Comparison of ENCODE assay signal across 10 mouse cellular contexts in genomic region chr15:82962536-82962935, GRCm38 (mm10). TPM values are rescaled to one million over a fixed set of nuclear protein-coding genes. Genes with fewer than 3 reads are reported as not detected.
DNase-seq lines count a peak whose midpoint lies in the region; ATAC-seq and TF ChIP-seq lines count a peak whose summit lies in the region.
"Had no signal": no experiment of that assay in that cellular context is flagged by ENCODE, and none has a peak within 500 bp of the region (broad histone marks: within the 10 kb centered on the region; RNA-seq: fewer than 3 reads in every experiment).

No protein-coding gene starts in this region.

- no peaks in the 10 kb centered on the region for H3K36me3 ChIP-seq in heart, embryonic 16.5 days (ENCODE audit: control insufficient read depth, insufficient read depth)
- no peaks in the 10 kb centered on the region for H3K36me3 ChIP-seq in hindbrain, postnatal 0 days (ENCODE audit: insufficient read depth, low read length)
- no peaks in the 10 kb centered on the region for H3K36me3 ChIP-seq in midbrain, embryonic 11.5 days (ENCODE audit: control insufficient read depth, insufficient read depth, low read length)
- H3K36me3 ChIP-seq: G1E had no signal

- no peak for ATAC-seq in heart, embryonic 16.5 days (replicated peaks; ENCODE audit: extremely low read depth, insufficient read depth, low FRiP score)
- ATAC-seq in hindbrain, postnatal 0 days, result no peak
- no peak for ATAC-seq in midbrain, embryonic 11.5 days (ENCODE audit: low FRiP score)

- peaks cover 33% of the 10 kb centered on the region for H3K4me1 ChIP-seq in heart, embryonic 16.5 days (ENCODE audit: control insufficient read depth, insufficient read depth, low read length)
- 0 out of 2 replicates have a peak, but pooled peaks cover 5% of the 10 kb centered on the region for H3K4me1 ChIP-seq in brown adipose tissue, adult 24 weeks (ENCODE audit: control insufficient read depth, insufficient read depth, insufficient read length, low read length)
- H3K4me1 ChIP-seq in hindbrain, postnatal 0 days (ENCODE audit: insufficient read depth, low read length), result peaks cover 38% of the 10 kb centered on the region
- peaks cover 49% of the 10 kb centered on the region for H3K4me1 ChIP-seq in midbrain, embryonic 11.5 days (ENCODE audit: control insufficient read depth, insufficient read depth, low read length)

- no peak overlapping the region for H3K27ac ChIP-seq in heart, embryonic 16.5 days (ENCODE audit: low read length)
- no peak overlapping the region for H3K27ac ChIP-seq in brown adipose tissue, adult 24 weeks (replicated peaks; ENCODE audit: low read depth, low read length)
- peak overlapping the region; percentile 74; the same call in 1 of the 2 replicates for H3K27ac ChIP-seq in hindbrain, postnatal 0 days
- no peak overlapping the region for H3K27ac ChIP-seq in midbrain, embryonic 11.5 days (ENCODE audit: low read depth, low read length)

- peak overlapping the region; percentile 44 for H3K4me3 ChIP-seq in heart, embryonic 16.5 days (ENCODE audit: low read length)
- peak overlapping the region; percentile 38; the same call in 1 of the 2 replicates for H3K4me3 ChIP-seq in brown adipose tissue, adult 24 weeks (ENCODE audit: insufficient read depth, low read depth, low read length)
- H3K4me3 ChIP-seq in hindbrain, postnatal 0 days (ENCODE audit: low read length), result peak overlapping the region; percentile 52
- H3K4me3 ChIP-seq in midbrain, embryonic 11.5 days (ENCODE audit: low read depth, low read length), result peak overlapping the region; percentile 51

- no peak for TF ChIP-seq CTCF in hindbrain, postnatal 0 days (IDR thresholded peaks at IDR 0.05; ENCODE audit: low read depth)

- DNase-seq in heart, adult 18-20 months, result no peak
- no peak for DNase-seq in hindbrain, postnatal 0 days (ENCODE audit: low spot score)
- no peak for DNase-seq in midbrain, embryonic 11.5 days (ENCODE audit: low spot score, missing footprints)
- no peak for DNase-seq in spleen, postnatal 4 days (ENCODE audit: low spot score in 2 of 2)
- no peak for DNase-seq in urinary bladder, postnatal 14 days (ENCODE audit: low spot score)
- no peak for DNase-seq in right cerebral cortex, adult 2 months (ENCODE audit: low spot score in 2 of 2)
- DNase-seq: lung, postnatal 10 days had no signal

- H3K27me3 ChIP-seq in heart, embryonic 16.5 days (ENCODE audit: control insufficient read depth, insufficient read depth, low read length), result peaks cover 40% of the 10 kb centered on the region
- H3K27me3 ChIP-seq in hindbrain, postnatal 0 days (ENCODE audit: insufficient read depth, low read length), result 0 out of 2 replicates have a peak, but pooled peaks cover 3% of the 10 kb centered on the region
- H3K27me3 ChIP-seq in midbrain, embryonic 11.5 days (ENCODE audit: control insufficient read depth, insufficient read depth, low read length), result peaks cover 50% of the 10 kb centered on the region

- 50% methylated on average over 4 of the region's 4 CpGs for WGBS in heart, embryonic 16.5 days
- 32% methylated on average over 4 of the region's 4 CpGs for WGBS in hindbrain, postnatal 0 days
- 33% methylated on average over 4 of the region's 4 CpGs for WGBS in midbrain, embryonic 11.5 days

- H3K9me3 ChIP-seq in heart, embryonic 16.5 days (replicated peaks; ENCODE audit: control insufficient read depth, low read length), result no peaks in the 10 kb centered on the region
- H3K9me3 ChIP-seq in hindbrain, postnatal 0 days (ENCODE audit: low read length), result no peaks in the 10 kb centered on the region
- no peaks in the 10 kb centered on the region for H3K9me3 ChIP-seq in midbrain, embryonic 11.5 days (ENCODE audit: control insufficient read depth, low read length)

- H3K4me2 ChIP-seq in heart, embryonic 16.5 days (ENCODE audit: low read depth, low read length), result peak overlapping the region; percentile 65
- peak overlapping the region; percentile 73 for H3K4me2 ChIP-seq in hindbrain, postnatal 0 days (ENCODE audit: low read depth, low read length)
- H3K4me2 ChIP-seq in midbrain, embryonic 11.5 days, result peak overlapping the region; percentile 75

- no peak overlapping the region for H3K9ac ChIP-seq in heart, embryonic 16.5 days (ENCODE audit: low read length)
- H3K9ac ChIP-seq in hindbrain, postnatal 0 days (replicated peaks; ENCODE audit: low read length), result peak overlapping the region; percentile 70; the same call in 1 of the 2 replicates
- H3K9ac ChIP-seq in midbrain, embryonic 11.5 days (ENCODE audit: low read length), result no peak overlapping the region

RNA-seq across cellular contexts. Expression of gene Tcf20, which starts 25.1 kb away (rescaled TPM):
- polyA plus RNA-seq in heart, embryonic 16.5 days (2015; fragmentation: Nextera tagmentation; extraction: Ambion mirVana), result 4.0 and 4.4 TPM in 2 replicates
- 10 to 100 TPM; 48.2 to 56.6 TPM for total RNA-seq in heart, adult 18-20 months (2021)
- 15.4 and 18.2 TPM in 2 replicates for polyA plus RNA-seq in brown adipose tissue, adult 24 weeks (2012; ENCODE audit: insufficient read depth, insufficient read length, missing spikeins)
- 89.2 and 98.3 TPM in 2 replicates for total RNA-seq in hindbrain, postnatal 0 days (2014; rRNA removed)
- 8.6 and 8.8 TPM in 2 replicates for polyA plus RNA-seq in hindbrain, postnatal 0 days (2015; fragmentation: Nextera tagmentation; extraction: Ambion mirVana)
- 12.3 and 13.5 TPM in 2 replicates for polyA plus RNA-seq in midbrain, embryonic 11.5 days (2014; fragmentation: Nextera tagmentation; extraction: Ambion mirVana)
